ENCODE assay signal across 9 mouse cellular contexts in the genomic region with DNA sequence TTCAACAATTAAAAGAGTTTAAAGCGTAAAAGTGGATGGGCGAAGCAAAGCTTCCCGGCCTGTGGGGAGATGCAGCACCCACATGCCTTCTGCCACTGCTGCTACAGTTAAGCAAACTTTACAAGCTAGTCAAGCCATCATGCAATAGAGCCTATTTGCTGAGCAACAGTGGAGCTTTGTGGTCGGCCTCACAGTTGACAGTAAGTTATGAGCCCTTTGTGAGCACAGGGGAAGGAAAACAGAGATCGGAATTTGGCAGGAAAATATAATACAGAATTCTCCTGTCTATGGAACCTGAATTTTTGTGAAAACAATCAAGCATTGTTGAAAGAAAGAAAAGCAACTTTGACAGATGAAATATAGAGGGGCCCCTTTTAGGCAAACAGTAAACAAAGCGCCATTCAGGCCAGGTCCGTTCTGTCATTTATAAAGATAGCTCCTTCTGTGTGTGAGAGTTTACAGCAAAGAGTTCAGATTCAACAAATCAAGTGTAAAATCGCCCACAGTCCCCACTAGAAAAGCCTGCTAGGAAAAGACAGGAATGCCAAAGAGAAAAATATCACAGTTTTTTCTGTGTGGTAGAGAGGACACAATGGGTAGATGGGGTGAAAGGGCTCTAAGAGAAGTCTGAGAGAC.
DNase-seq lines count a peak whose midpoint lies in the region; ATAC-seq lines count a peak whose summit lies in the region.
"Had no signal": no experiment of that assay in that cellular context is flagged by ENCODE, and none has a peak within 500 bp of the region (broad histone marks: within the 10 kb centered on the region; RNA-seq: fewer than 3 reads in every experiment).

No protein-coding gene starts in this region.

- peaks cover 24% of the 10 kb centered on the region for H3K4me1 ChIP-seq in heart, embryonic 16.5 days (ENCODE audit: control insufficient read depth, insufficient read depth, low read length)

- intact Hi-C loops in heart, postnatal 25 days (cut with DNase I): no loop called here

- DNase-seq in heart, postnatal 25 days (ENCODE audit: low spot score): no peak
- DNase-seq in embryo, embryonic 11 days: peak; percentile 63
- DNase-seq in forelimb bud, embryonic 11.5 days (ENCODE audit: low read depth, low spot score): peak; percentile 50
- peak; percentile 80 for DNase-seq in mesoderm, embryonic 11.5 days (ENCODE audit: low read depth, low spot score)
- DNase-seq in spleen, postnatal 36 days (ENCODE audit: low spot score in 2 of 2): no peak
- DNase-seq in ovary, postnatal 14 days (ENCODE audit: low spot score): no peak
- DNase-seq in frontal cortex, postnatal 25 days (ENCODE audit: low spot score in 2 of 2): no peak

- no peaks in the 10 kb centered on the region for H3K9me3 ChIP-seq in heart, embryonic 16.5 days (replicated peaks; ENCODE audit: control insufficient read depth, low read length)

- H3K36me3 ChIP-seq in heart, embryonic 16.5 days (ENCODE audit: control insufficient read depth, insufficient read depth): no peaks in the 10 kb centered on the region

- H3K27ac ChIP-seq in heart, embryonic 16.5 days (ENCODE audit: low read length): peak overlapping the region; percentile 33
- H3K27ac ChIP-seq: liver, embryonic 14.5 days had no signal

- ATAC-seq in heart, embryonic 16.5 days (replicated peaks; ENCODE audit: extremely low read depth, insufficient read depth, low FRiP score): no peak

- no peak overlapping the region for H3K4me2 ChIP-seq in heart, embryonic 16.5 days (ENCODE audit: low read depth, low read length)

- no peak overlapping the region for H3K4me3 ChIP-seq in heart, embryonic 16.5 days (ENCODE audit: low read length)

- H3K27me3 ChIP-seq in heart, embryonic 16.5 days (ENCODE audit: control insufficient read depth, insufficient read depth, low read length): no peaks in the 10 kb centered on the region

- WGBS in heart, embryonic 16.5 days: 58% methylated on average over 8 of the region's 8 CpGs

- H3K9ac ChIP-seq in heart, embryonic 16.5 days (ENCODE audit: low read length): no peak overlapping the region
- H3K9ac ChIP-seq: liver, embryonic 14.5 days had no signal

Comparison
In these comparisons a context has a peak if more than half of its experiments do, and no peak if none do; other contexts are left out.
1. DNase-seq: peak in embryo, embryonic 11 days (single experiment), forelimb bud, embryonic 11.5 days (single experiment) and mesoderm, embryonic 11.5 days (single experiment); none in heart, postnatal 25 days (single experiment), spleen, postnatal 36 days (0 of 2), ovary, postnatal 14 days (single experiment) and frontal cortex, postnatal 25 days (0 of 2).